Mouse (Mus musculus): ENCODE data around the gene Olfr1174-ps. TPM values are rescaled to one million over a fixed set of nuclear protein-coding genes. Genes with fewer than 3 reads are reported as not detected.

Gene Olfr1174-ps
- not detected in 2 replicates for polyA plus RNA-seq (2012; ENCODE audit: insufficient read depth, insufficient read length, missing spikeins)

- no peak within 1 kb of the TSS for H3K4me3 ChIP-seq (ENCODE audit: insufficient read depth, low read length)
- no peak within 1 kb of the TSS for H3K27ac ChIP-seq (ENCODE audit: insufficient read depth, low read depth, low read length)
- no peaks in the 10 kb centered on the region for H3K4me1 ChIP-seq (ENCODE audit: control insufficient read depth, insufficient read depth, low read length)
- TF ChIP-seq POLR2A (IDR thresholded peaks at IDR 0.05; ENCODE audit: borderline replicate concordance, low read depth, low read length) (no peak), CTCF (IDR thresholded peaks at IDR 0.05; ENCODE audit: low read depth, low read length) (no peak)
Observed at GRCm38 (mm10) chr2:88315035-88315434, at the start of gene Olfr1174-ps. TSS of gene Olfr1174-ps (minus strand) at chr2:88315135.

GRCm38 (mm10) chr2:88356304-88356703, 41.4 kb upstream of the Olfr1174-ps start:
- Histone ChIP-seq H3K27ac (ENCODE audit: insufficient read depth, low read depth, low read length) (no peak overlapping the region), H3K4me3 (ENCODE audit: insufficient read depth, low read length) (no peak overlapping the region), H3K4me1 (ENCODE audit: control insufficient read depth, insufficient read depth, low read length) (no peaks in the 10 kb centered on the region)
- TF ChIP-seq POLR2A (IDR thresholded peaks at IDR 0.05; ENCODE audit: borderline replicate concordance, low read depth, low read length) = no peak
- no peak for TF ChIP-seq CTCF (IDR thresholded peaks at IDR 0.05; ENCODE audit: low read depth, low read length)

GRCm38 (mm10) chr2:88346392-88346791, 31.5 kb upstream of the Olfr1174-ps start, which contains the start of gene Olfr1177-ps:
TSS of gene Olfr1177-ps (minus strand) at chr2:88346492.
- Histone ChIP-seq H3K27ac (ENCODE audit: insufficient read depth, low read depth, low read length) (no peak within 1 kb of the TSS), H3K4me3 (ENCODE audit: insufficient read depth, low read length) (no peak within 1 kb of the TSS), H3K4me1 (ENCODE audit: control insufficient read depth, insufficient read depth, low read length) (no peaks in the 10 kb centered on the region)
- no peak for TF ChIP-seq POLR2A (IDR thresholded peaks at IDR 0.05; ENCODE audit: borderline replicate concordance, low read depth, low read length)
- no peak for TF ChIP-seq CTCF (IDR thresholded peaks at IDR 0.05; ENCODE audit: low read depth, low read length)

GRCm38 (mm10) chr2:88336421-88336820, 21.5 kb upstream of the Olfr1174-ps start, which contains the start of gene Olfr1176:
TSS of gene Olfr1176 (plus strand) at chr2:88336721.
- Histone ChIP-seq H3K27ac (ENCODE audit: insufficient read depth, low read depth, low read length) (no peak within 1 kb of the TSS), H3K4me1 (ENCODE audit: control insufficient read depth, insufficient read depth, low read length) (no peaks in the 10 kb centered on the region), H3K4me3 (ENCODE audit: insufficient read depth, low read length) (no peak within 1 kb of the TSS)
- TF ChIP-seq CTCF (IDR thresholded peaks at IDR 0.05; ENCODE audit: low read depth, low read length) (no peak), POLR2A (IDR thresholded peaks at IDR 0.05; ENCODE audit: borderline replicate concordance, low read depth, low read length) (no peak)

GRCm38 (mm10) chr2:88327115-88327514, 12.2 kb upstream of the Olfr1174-ps start, which contains the start of gene Olfr1175-ps:
TSS of gene Olfr1175-ps (minus strand) at chr2:88327215.
- Histone ChIP-seq H3K4me1 (ENCODE audit: control insufficient read depth, insufficient read depth, low read length) (no peaks in the 10 kb centered on the region), H3K4me3 (ENCODE audit: insufficient read depth, low read length) (no peak within 1 kb of the TSS), H3K27ac (ENCODE audit: insufficient read depth, low read depth, low read length) (no peak within 1 kb of the TSS)
- TF ChIP-seq CTCF (IDR thresholded peaks at IDR 0.05; ENCODE audit: low read depth, low read length) (no peak), POLR2A (IDR thresholded peaks at IDR 0.05; ENCODE audit: borderline replicate concordance, low read depth, low read length) (no peak)

GRCm38 (mm10) chr2:88279775-88280174, 35.2 kb downstream of the Olfr1174-ps start, which contains the start of gene Olfr1173:
TSS of gene Olfr1173 (minus strand) at chr2:88279875.
- H3K4me3 ChIP-seq (ENCODE audit: insufficient read depth, low read length) = no peak within 1 kb of the TSS
- no peaks in the 10 kb centered on the region for H3K4me1 ChIP-seq (ENCODE audit: control insufficient read depth, insufficient read depth, low read length)
- no peak within 1 kb of the TSS for H3K27ac ChIP-seq (ENCODE audit: insufficient read depth, low read depth, low read length)
- TF ChIP-seq CTCF (IDR thresholded peaks at IDR 0.05; ENCODE audit: low read depth, low read length) (no peak), POLR2A (IDR thresholded peaks at IDR 0.05; ENCODE audit: borderline replicate concordance, low read depth, low read length) (no peak)

Other genes with a start within 250 kb of the Olfr1174-ps start
- gene Olfr1163, start 243.3 kb downstream of the Olfr1174-ps start, polyA plus RNA-seq (2012; ENCODE audit: insufficient read depth, insufficient read length, missing spikeins) = not detected in 2 replicates
- gene Olfr1164, start 221.2 kb downstream of the Olfr1174-ps start, polyA plus RNA-seq (2012; ENCODE audit: insufficient read depth, insufficient read length, missing spikeins) = not detected in 2 replicates
- not detected in 2 replicates for gene Olfr1166, start 186.9 kb downstream of the Olfr1174-ps start, polyA plus RNA-seq (2012; ENCODE audit: insufficient read depth, insufficient read length, missing spikeins)
- not detected in 2 replicates for gene Olfr1167, start 159.9 kb downstream of the Olfr1174-ps start, polyA plus RNA-seq (2012; ENCODE audit: insufficient read depth, insufficient read length, missing spikeins)
- gene Olfr1168, start 133.3 kb downstream of the Olfr1174-ps start, polyA plus RNA-seq (2012; ENCODE audit: insufficient read depth, insufficient read length, missing spikeins) = not detected in 2 replicates
- not detected in 2 replicates for gene Olfr1170, start 86.8 kb downstream of the Olfr1174-ps start, polyA plus RNA-seq (2012; ENCODE audit: insufficient read depth, insufficient read length, missing spikeins)
- not detected in 2 replicates for gene Olfr1173, start 35.3 kb downstream of the Olfr1174-ps start, polyA plus RNA-seq (2012; ENCODE audit: insufficient read depth, insufficient read length, missing spikeins)
- gene Olfr1175-ps, start 12.1 kb upstream of the Olfr1174-ps start, polyA plus RNA-seq (2012; ENCODE audit: insufficient read depth, insufficient read length, missing spikeins) = 0.15 TPM in 1 of 2 replicates, not detected in the other
- gene Olfr1176, start 21.6 kb upstream of the Olfr1174-ps start, polyA plus RNA-seq (2012; ENCODE audit: insufficient read depth, insufficient read length, missing spikeins) = not detected in 2 replicates
- not detected in 2 replicates for gene Olfr1177-ps, start 31.4 kb upstream of the Olfr1174-ps start, polyA plus RNA-seq (2012; ENCODE audit: insufficient read depth, insufficient read length, missing spikeins)
- not detected in 2 replicates for gene Olfr1178, start 71.9 kb upstream of the Olfr1174-ps start, polyA plus RNA-seq (2012; ENCODE audit: insufficient read depth, insufficient read length, missing spikeins)
- not detected in 2 replicates for gene Olfr1179, start 91.3 kb upstream of the Olfr1174-ps start, polyA plus RNA-seq (2012; ENCODE audit: insufficient read depth, insufficient read length, missing spikeins)
- gene Olfr1180, start 104.0 kb upstream of the Olfr1174-ps start, polyA plus RNA-seq (2012; ENCODE audit: insufficient read depth, insufficient read length, missing spikeins) = not detected in 2 replicates
- gene Olfr1181, start 111.0 kb upstream of the Olfr1174-ps start, polyA plus RNA-seq (2012; ENCODE audit: insufficient read depth, insufficient read length, missing spikeins) = not detected in 2 replicates
- not detected in 2 replicates for gene Gm13757, start 134.0 kb upstream of the Olfr1174-ps start, polyA plus RNA-seq (2012; ENCODE audit: insufficient read depth, insufficient read length, missing spikeins)
- gene Olfr1183, start 139.7 kb upstream of the Olfr1174-ps start, polyA plus RNA-seq (2012; ENCODE audit: insufficient read depth, insufficient read length, missing spikeins) = 0.07 and 0.13 TPM in 2 replicates
- gene Olfr1184, start 168.5 kb upstream of the Olfr1174-ps start, polyA plus RNA-seq (2012; ENCODE audit: insufficient read depth, insufficient read length, missing spikeins) = not detected in 2 replicates
- not detected in 2 replicates for gene Olfr1185-ps1, start 178.2 kb upstream of the Olfr1174-ps start, polyA plus RNA-seq (2012; ENCODE audit: insufficient read depth, insufficient read length, missing spikeins)
- not detected in 2 replicates for gene Olfr1186, start 203.4 kb upstream of the Olfr1174-ps start, polyA plus RNA-seq (2012; ENCODE audit: insufficient read depth, insufficient read length, missing spikeins)
- gene Olfr1188, start 241.8 kb upstream of the Olfr1174-ps start, polyA plus RNA-seq (2012; ENCODE audit: insufficient read depth, insufficient read length, missing spikeins) = not detected in 2 replicates

Measured in bone marrow macrophage, adult 2 months (primary cell).